Mouse (Mus musculus): Measurements from ENCODE around the gene Gpr68.

Gpr68 gene

DNA sequence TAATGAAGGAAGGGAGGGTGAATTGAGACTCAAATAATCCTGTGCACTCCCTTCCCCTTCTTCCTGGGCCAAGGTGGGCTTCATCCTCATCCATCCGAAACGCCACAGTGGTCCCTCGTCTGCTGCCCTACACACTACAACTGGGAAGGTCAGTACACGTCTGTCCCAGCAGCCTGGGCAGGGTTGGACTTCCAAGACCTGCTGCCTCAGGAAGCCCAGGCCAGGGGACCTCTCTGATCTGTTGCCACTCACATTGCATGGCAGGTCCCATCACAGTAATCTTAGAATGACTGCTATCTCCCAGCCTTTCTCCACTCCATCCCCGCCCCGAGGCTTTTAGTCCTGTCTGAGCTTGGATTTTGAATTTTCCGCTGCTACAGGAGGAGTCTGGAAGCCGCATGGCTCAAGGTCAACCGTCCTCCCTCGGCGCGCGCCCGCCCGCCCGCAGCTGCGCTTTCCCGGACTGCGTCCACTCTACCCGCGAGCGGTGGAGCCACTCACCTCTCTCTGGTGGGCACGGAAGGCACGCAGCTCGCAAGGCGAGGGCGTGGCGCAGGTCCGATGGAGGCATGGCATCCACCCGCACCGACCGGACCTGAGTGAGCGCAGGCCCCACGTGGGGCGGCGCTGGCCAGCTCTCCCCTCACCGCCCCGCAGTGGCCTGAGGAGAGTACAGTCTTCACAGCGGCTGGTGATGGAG lies at the start of gene Gpr68:
Gene Gpr68, minus strand, starts transcription at position 601 of the 700 bp plus-strand sequence.
- no peaks in the 10 kb centered on the region for H3K27me3 ChIP-seq (ENCODE audit: control insufficient read depth, insufficient read depth, low read length, poor library complexity, severe bottlenecking)
- DNase-seq (ENCODE audit: low read depth, low spot score), result peak; percentile 13

DNA sequence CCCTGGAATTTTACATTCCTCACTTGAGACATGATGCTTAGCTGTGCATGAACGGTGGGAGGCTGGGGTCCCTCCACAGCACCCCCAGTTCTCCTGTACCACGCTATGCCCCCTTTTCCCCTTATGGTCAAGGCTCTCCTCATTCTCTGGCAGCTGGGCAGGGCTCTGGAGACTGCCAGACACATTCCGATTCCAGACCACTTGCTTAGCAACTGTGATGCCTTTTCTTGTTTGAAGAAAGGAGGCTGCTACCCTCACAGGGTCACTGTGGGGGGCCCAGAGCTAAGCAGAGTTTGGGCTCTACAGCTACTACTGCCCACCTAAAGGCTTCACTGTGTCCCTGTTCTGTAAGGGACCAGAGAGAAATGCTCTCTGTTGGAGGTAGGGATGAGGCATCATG lies 49.3 kb upstream of the Gpr68 start:
- Histone ChIP-seq H3K36me3 (ENCODE audit: control insufficient read depth, insufficient read depth, low read length, poor library complexity, severe bottlenecking) (peaks cover 9% of the 10 kb centered on the region), H3K27me3 (ENCODE audit: control insufficient read depth, insufficient read depth, low read length, poor library complexity, severe bottlenecking) (no peaks in the 10 kb centered on the region)
- DNase-seq (ENCODE audit: low read depth, low spot score), result no peak

More for the DNA sequence above, at the start of gene Gpr68:
- H3K36me3 ChIP-seq (ENCODE audit: control insufficient read depth, insufficient read depth, low read length, poor library complexity, severe bottlenecking), result no peaks in the 10 kb centered on the region

DNA sequence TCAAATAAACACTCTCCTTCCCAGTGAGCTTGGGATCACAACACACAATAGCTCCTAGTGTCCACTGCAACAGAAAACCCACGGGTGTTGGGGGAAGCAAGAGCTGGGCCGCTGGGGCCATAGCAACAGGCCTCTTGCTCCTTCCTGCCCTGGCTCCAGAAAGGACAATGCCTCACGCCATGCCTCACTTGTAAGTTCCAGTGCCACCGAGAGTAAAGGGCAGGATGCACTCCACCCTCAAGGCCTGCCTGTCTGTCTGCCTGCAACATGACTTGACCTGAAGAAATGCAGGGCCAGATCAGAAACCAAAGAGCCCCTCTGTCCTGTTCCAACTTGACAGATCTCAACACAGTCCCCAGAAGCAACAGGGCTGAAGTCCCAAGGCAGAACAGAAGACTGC lies 48.8 kb upstream of the Gpr68 start:
- peaks cover 9% of the 10 kb centered on the region for H3K36me3 ChIP-seq (ENCODE audit: control insufficient read depth, insufficient read depth, low read length, poor library complexity, severe bottlenecking)
- H3K27me3 ChIP-seq (ENCODE audit: control insufficient read depth, insufficient read depth, low read length, poor library complexity, severe bottlenecking), result no peaks in the 10 kb centered on the region
- no peak for DNase-seq (ENCODE audit: low read depth, low spot score)

DNA sequence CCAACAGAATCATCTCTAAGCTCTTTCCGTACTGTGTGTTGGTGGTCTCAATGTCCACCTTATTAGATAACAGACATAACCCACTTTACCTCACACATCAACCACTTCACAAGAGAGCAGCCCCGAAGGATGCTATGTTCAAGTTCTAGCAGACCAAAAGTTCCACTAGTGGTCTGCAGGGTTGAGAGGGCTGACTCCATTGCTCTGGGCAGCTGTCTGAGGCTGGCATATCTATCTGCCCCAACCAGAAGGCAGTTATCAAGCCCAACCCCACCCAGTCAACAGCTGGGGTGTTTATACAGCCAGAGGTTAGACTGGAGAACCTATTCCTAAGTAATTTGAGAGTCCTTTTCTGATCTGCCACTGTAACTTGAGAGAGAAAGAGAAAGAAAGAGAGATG lies 48.0 kb upstream of the Gpr68 start:
- no peak for DNase-seq (ENCODE audit: low read depth, low spot score)
- Histone ChIP-seq H3K27me3 (ENCODE audit: control insufficient read depth, insufficient read depth, low read length, poor library complexity, severe bottlenecking) (no peaks in the 10 kb centered on the region), H3K36me3 (ENCODE audit: control insufficient read depth, insufficient read depth, low read length, poor library complexity, severe bottlenecking) (peaks cover 9% of the 10 kb centered on the region)

DNA sequence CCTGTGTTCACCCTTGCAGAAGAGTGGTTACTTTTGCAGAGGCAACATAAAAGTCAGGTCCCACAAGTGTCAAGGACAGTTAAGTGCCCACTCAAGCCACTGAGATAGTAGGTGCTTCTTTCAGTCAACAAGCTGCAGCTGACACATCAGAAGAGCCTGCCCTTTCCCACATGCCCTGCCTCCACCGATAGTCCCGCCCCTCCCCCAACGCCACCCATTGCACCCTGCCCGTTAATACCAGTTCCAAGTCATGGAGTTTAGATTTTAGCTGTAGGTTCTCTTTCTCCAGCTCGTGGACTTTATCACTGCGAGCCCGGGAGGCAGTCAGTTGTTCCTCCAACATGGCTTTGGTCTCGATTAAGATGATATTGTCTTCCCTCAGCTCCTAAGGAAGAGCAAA lies 45.9 kb upstream of the Gpr68 start:
- Histone ChIP-seq H3K27me3 (ENCODE audit: control insufficient read depth, insufficient read depth, low read length, poor library complexity, severe bottlenecking) (no peaks in the 10 kb centered on the region), H3K36me3 (ENCODE audit: control insufficient read depth, insufficient read depth, low read length, poor library complexity, severe bottlenecking) (peaks cover 10% of the 10 kb centered on the region; the same call in 1 of the 2 replicates)
- no peak for DNase-seq (ENCODE audit: low read depth, low spot score)

DNA sequence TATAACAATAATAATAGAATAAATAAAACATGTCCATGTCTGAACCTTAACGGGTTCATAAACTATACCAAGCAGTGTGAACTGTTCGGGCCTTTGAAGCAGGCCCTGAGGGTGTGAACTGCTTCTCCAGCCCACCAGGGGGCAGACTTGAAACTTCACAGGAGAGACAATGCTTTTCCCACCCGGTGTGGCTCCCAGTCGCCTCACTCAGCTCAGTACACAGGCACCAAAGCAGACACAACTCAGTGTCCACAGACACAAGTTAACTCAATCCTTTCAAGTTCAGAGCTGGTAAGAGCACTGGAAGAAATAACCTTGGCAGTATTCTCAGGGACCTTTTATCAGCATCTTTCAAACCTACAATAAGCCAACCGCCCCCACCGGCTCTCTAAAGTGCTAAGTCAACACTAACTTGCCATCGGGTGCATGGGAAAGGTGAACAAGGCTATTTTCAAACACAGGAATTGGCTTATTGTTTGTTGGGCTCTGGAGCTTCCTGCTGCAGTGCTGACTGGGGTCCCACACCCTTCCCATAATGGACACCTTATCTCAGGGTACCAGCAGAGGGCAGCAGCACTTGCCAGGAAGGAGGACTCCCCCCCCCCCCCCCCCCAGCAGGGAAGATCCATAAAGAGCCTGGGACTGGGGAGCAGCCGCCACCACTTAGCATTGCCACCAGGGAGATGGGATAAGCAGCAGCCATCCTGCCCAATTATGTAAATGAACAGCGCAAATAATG lies 44.4 kb upstream of the Gpr68 start:
- Histone ChIP-seq H3K36me3 (ENCODE audit: control insufficient read depth, insufficient read depth, low read length, poor library complexity, severe bottlenecking) (peaks cover 14% of the 10 kb centered on the region), H3K27me3 (ENCODE audit: control insufficient read depth, insufficient read depth, low read length, poor library complexity, severe bottlenecking) (no peaks in the 10 kb centered on the region)
- DNase-seq (ENCODE audit: low read depth, low spot score), result peak; percentile 82

DNA sequence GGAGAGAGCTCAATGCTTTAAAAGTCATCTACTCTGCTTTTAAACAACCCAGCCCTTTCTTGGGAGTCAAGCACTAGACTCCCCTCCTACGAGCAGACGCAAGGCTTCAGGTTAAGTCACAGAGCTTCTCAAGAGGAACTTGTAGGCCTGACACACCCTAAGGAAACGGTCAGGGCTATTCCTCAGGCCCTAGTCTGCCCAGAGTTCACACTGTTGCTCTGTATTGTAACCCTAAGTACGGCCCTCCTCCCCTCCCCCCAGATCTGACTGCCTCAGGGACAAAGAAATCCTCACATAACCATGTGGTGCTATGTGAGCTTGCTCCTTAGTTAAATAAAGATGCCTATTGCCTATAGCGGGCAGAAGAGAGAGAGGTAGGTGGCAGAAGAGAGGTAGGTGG lies 41.1 kb upstream of the Gpr68 start:
- no peak for DNase-seq (ENCODE audit: low read depth, low spot score)
- Histone ChIP-seq H3K27me3 (ENCODE audit: control insufficient read depth, insufficient read depth, low read length, poor library complexity, severe bottlenecking) (no peaks in the 10 kb centered on the region), H3K36me3 (ENCODE audit: control insufficient read depth, insufficient read depth, low read length, poor library complexity, severe bottlenecking) (peaks cover 19% of the 10 kb centered on the region)

DNA sequence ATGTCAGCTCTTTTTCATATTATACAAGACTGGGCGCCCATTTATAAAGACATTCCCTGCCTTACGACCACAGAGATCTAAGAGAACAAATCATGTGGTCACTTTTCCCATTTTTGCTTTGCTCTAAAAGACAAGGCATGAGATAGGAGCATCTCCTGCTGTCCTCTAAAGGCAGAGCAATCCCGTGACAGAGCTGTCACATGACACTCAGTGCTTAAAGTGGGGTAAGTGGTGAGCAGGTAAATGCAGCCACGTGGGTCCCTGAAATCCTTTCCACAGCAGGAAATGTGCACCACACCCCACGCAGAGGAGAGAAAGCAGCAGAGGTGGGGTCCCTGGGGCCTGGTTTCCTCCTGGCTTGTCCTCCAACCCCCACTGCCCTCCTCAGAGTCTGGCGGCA lies 40.0 kb upstream of the Gpr68 start:
- H3K36me3 ChIP-seq (ENCODE audit: control insufficient read depth, insufficient read depth, low read length, poor library complexity, severe bottlenecking), result peaks cover 19% of the 10 kb centered on the region
- DNase-seq (ENCODE audit: low read depth, low spot score), result no peak
- no peaks in the 10 kb centered on the region for H3K27me3 ChIP-seq (ENCODE audit: control insufficient read depth, insufficient read depth, low read length, poor library complexity, severe bottlenecking)

DNA sequence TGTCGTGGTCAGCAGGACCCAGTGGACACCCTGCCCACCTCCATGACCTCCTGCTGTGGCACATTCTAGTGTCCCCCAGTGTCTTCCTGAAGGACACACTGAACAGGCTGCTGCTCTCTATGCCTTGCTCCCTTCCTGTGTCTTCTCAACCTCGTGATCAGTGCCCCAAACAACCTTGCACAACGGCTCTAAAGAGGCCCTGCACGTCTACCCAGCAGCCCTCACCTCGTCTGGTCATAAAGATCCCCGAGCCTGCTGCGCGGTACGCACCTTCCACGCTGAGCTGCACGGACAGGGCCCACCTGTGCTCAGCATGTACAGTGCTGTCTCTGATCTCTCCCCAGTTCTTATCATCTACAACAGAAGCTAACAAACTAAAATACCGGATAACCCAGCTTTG lies 38.0 kb upstream of the Gpr68 start:
- Histone ChIP-seq H3K36me3 (ENCODE audit: control insufficient read depth, insufficient read depth, low read length, poor library complexity, severe bottlenecking) (peaks cover 23% of the 10 kb centered on the region), H3K27me3 (ENCODE audit: control insufficient read depth, insufficient read depth, low read length, poor library complexity, severe bottlenecking) (no peaks in the 10 kb centered on the region)
- no peak for DNase-seq (ENCODE audit: low read depth, low spot score)

DNA sequence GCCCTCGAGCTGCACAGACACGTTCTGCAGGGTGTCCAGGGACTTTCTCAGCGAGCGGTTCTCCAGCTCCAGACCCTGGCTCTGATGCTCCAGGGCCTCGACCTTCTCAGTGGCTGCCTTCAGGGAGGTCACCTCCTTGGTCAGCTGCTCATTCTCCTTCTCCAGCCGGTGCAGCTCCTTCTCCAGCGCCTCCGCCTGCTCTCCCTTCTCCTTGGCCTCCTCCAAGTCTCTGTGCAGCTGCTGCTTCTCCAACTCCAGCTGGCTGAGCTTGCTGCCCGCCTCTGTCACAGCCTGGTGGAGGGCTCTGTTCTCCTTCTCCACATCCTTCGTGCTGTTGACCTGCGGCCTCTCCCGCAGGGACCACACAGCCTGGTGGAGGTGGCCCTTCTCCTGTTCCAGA lies 37.5 kb upstream of the Gpr68 start:
- no peak for DNase-seq (ENCODE audit: low read depth, low spot score)
- Histone ChIP-seq H3K27me3 (ENCODE audit: control insufficient read depth, insufficient read depth, low read length, poor library complexity, severe bottlenecking) (no peaks in the 10 kb centered on the region), H3K36me3 (ENCODE audit: control insufficient read depth, insufficient read depth, low read length, poor library complexity, severe bottlenecking) (peaks cover 25% of the 10 kb centered on the region)

DNA sequence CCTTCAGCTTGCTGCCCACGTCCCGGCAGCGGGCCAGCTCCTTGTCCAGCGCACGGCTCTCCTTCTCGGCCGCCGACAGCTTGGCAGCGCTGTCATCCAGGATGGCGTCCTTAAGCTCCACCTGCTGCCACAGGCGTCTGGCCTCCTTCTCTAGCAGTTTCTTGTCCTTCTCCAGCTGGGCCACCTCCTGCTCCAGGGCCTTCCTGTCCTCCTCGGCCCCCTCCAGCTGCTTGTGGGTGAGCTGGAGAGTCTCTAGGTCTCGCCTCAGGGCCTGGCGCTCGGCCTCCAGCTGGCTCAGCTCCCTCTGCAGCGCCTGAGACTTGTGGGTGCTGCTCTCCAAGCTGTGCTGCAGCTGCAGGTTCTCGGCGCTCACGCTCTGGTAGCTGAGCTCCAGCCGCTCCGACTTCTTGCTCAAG lies 36.9 kb upstream of the Gpr68 start:
- Histone ChIP-seq H3K36me3 (ENCODE audit: control insufficient read depth, insufficient read depth, low read length, poor library complexity, severe bottlenecking) (peaks cover 28% of the 10 kb centered on the region), H3K27me3 (ENCODE audit: control insufficient read depth, insufficient read depth, low read length, poor library complexity, severe bottlenecking) (no peaks in the 10 kb centered on the region)
- no peak for DNase-seq (ENCODE audit: low read depth, low spot score)

DNA sequence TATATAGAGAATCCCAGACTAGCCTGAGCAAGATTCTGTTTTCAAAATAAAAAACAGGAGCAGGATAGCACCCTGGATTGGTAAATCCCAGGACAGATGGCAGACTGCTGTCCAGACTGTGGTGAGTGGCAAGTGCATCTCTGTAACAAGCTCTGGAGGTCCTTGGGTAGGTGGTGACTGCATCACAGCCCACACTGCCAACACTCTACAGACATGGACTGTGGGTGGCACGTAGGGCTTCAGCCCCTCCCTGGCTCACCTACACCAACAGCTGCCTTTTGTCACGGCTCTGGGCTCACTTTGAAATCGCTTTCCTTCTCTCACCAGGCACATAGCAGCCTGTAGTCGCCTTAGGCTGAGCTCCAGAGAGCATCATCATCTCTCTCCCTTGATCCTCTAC lies 35.1 kb upstream of the Gpr68 start:
- Histone ChIP-seq H3K36me3 (ENCODE audit: control insufficient read depth, insufficient read depth, low read length, poor library complexity, severe bottlenecking) (peaks cover 25% of the 10 kb centered on the region), H3K27me3 (ENCODE audit: control insufficient read depth, insufficient read depth, low read length, poor library complexity, severe bottlenecking) (no peaks in the 10 kb centered on the region)
- DNase-seq (ENCODE audit: low read depth, low spot score), result no peak

DNA sequence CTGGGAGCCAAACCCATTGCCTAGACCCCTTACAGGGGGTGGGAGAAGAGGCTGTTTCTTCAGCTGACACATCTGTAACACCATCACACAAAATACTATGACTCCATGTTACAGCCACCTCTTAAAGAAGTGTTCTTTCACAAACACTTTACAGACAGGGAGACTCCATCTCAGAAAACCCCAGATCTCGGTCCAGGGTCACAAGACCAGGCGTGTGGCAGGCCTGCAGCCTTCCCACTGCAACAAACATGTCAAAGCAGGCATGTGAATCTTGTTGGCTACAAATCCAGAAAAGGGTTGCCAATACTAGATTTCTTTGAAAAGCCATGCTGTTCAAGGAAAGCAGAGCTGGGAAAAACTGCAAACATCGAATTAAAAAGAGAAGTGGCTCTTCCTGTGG lies 33.4 kb upstream of the Gpr68 start:
- Histone ChIP-seq H3K36me3 (ENCODE audit: control insufficient read depth, insufficient read depth, low read length, poor library complexity, severe bottlenecking) (peaks cover 21% of the 10 kb centered on the region), H3K27me3 (ENCODE audit: control insufficient read depth, insufficient read depth, low read length, poor library complexity, severe bottlenecking) (no peaks in the 10 kb centered on the region)
- no peak for DNase-seq (ENCODE audit: low read depth, low spot score)

DNA sequence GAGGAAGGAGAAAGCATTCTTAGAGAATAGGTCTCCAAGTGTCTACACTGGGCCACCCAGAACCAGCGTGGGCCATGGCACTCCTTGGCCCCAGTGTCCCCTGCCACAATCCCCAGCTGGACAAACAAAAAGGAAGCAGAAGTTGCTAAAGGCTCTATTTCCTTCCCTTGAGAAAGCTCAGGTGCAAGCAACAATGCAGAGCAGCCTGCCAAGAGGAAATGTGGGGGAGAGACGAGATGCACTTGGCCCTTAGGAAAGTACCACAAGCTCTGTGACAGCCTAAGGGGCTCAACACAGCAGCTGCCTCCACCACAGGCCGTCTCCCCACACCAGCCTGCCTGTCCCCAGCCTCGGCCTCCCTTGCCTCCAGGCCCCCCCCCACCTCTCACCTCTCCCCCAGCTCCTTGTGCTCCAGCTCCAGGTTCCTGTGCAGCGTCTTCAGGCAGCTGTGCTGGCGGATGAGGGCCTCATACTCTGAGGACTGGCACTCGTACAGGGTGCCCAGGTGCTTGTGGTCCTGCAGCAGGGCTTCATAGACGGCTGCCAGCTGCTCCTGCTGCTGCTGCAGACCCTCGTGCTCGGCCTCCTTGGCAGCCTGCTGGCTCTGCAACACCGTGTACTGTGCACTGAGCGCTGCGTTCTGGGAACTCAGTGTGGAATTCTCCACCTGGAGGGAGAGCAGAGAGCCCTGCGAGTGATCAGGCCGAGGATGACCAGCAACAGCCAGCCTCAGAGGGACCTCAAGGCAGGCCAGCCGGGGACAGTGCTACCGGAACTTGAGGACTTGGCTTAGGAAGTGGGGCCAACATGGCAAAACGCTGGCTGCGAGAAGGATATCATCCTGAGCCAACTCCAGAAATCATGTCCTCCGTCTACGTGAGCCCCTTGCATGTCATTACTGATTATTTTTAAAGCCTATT lies 29.7 kb upstream of the Gpr68 start:
- DNase-seq (ENCODE audit: low read depth, low spot score), result no peak
- Histone ChIP-seq H3K36me3 (ENCODE audit: control insufficient read depth, insufficient read depth, low read length, poor library complexity, severe bottlenecking) (peaks cover 23% of the 10 kb centered on the region), H3K27me3 (ENCODE audit: control insufficient read depth, insufficient read depth, low read length, poor library complexity, severe bottlenecking) (no peaks in the 10 kb centered on the region)

DNA sequence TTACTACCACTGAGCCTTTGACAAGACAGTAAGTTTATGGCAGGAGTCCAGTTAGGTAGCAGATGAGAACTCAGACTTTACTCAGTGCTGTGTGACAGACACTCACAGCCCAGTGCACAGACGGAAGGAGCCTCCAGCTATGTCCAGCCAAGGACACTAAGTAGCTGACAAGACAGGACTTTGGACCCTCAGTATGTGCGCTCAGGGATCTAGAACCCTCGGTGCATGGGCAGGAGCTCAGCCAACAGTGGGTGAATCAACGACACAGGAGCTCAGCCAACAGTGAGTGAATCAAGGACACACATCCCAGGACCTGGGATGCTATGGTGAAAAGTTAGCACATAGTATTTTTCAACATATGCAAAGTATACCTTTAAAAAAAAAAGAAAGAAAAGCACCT lies 28.7 kb upstream of the Gpr68 start:
- DNase-seq (ENCODE audit: low read depth, low spot score), result no peak
- H3K36me3 ChIP-seq (ENCODE audit: control insufficient read depth, insufficient read depth, low read length, poor library complexity, severe bottlenecking), result peaks cover 17% of the 10 kb centered on the region
- no peaks in the 10 kb centered on the region for H3K27me3 ChIP-seq (ENCODE audit: control insufficient read depth, insufficient read depth, low read length, poor library complexity, severe bottlenecking)
